Mouse (Mus musculus): ENCODE results near the gene Vps51. TPM values are rescaled to one million over a fixed set of nuclear protein-coding genes. Genes with fewer than 3 reads are reported as not detected.

The Vps51 gene
- polyA plus RNA-seq, 1 experiment from 2014 or later = 65.0 TPM

- WGBS = 28% methylated on average over 15 of the region's 15 CpGs
- Histone ChIP-seq H3K9ac (ENCODE audit: low read length) (no peak overlapping the region), H3K36me3 (ENCODE audit: control insufficient read depth, insufficient read depth, low read length) (no peaks in the 10 kb centered on the region), H3K4me1 (replicated peaks; ENCODE audit: control insufficient read depth, insufficient read depth, low read length) (peaks cover 6% of the 10 kb centered on the region; the same call in 1 of the 2 replicates), H3K4me2 (ENCODE audit: low read length) (no peak overlapping the region), H3K27me3 (replicated peaks; ENCODE audit: control insufficient read depth, insufficient read depth, low read length) (peaks cover 9% of the 10 kb centered on the region; the same call in 1 of the 2 replicates), H3K4me3 (ENCODE audit: low read depth, low read length) (no peak overlapping the region), H3K9me3 (ENCODE audit: control insufficient read depth, low read length) (no peaks in the 10 kb centered on the region), H3K27ac (ENCODE audit: low read depth) (no peak overlapping the region)
- DNase-seq (ENCODE audit: low spot score) (peak; percentile 88), ATAC-seq (replicated peaks; ENCODE audit: low FRiP score, low TSS enrichment, low read depth) (no peak)
Measured at GRCm38 (mm10) chr19:6018142-6019089, 58.6 kb downstream of the Vps51 start.

Small RNA genes lying within 50 kb of the gene (microRNA-seq; reads per million reads assigned to microRNA genes)
- gene Mir6988 = 0.68 reads per million

Other genes with a start within 250 kb of the Vps51 start
- 18.2 and 18.9 TPM in 2 replicates for gene Frmd8, start 202.0 kb downstream of the Vps51 start, polyA plus RNA-seq (2014; fragmentation: Nextera tagmentation; extraction: Ambion mirVana)
- gene Slc25a45, start 199.4 kb downstream of the Vps51 start, polyA plus RNA-seq (2014; fragmentation: Nextera tagmentation; extraction: Ambion mirVana) = 2.1 and 2.5 TPM in 2 replicates
- 2.0 and 2.1 TPM in 2 replicates for gene Tigd3, start 183.1 kb downstream of the Vps51 start, polyA plus RNA-seq (2014; fragmentation: Nextera tagmentation; extraction: Ambion mirVana)
- 131 and 145 TPM in 2 replicates for gene Dpf2, start 164.2 kb downstream of the Vps51 start, polyA plus RNA-seq (2014; fragmentation: Nextera tagmentation; extraction: Ambion mirVana)
- gene Cdc42ep2, start 152.4 kb downstream of the Vps51 start, polyA plus RNA-seq (2014; fragmentation: Nextera tagmentation; extraction: Ambion mirVana) = 7.0 and 9.3 TPM in 2 replicates
- 84.4 and 87.9 TPM in 2 replicates for gene Pola2, start 113.0 kb downstream of the Vps51 start, polyA plus RNA-seq (2014; fragmentation: Nextera tagmentation; extraction: Ambion mirVana)
- not detected in 2 replicates for gene Slc22a20, start 91.1 kb downstream of the Vps51 start, polyA plus RNA-seq (2014; fragmentation: Nextera tagmentation; extraction: Ambion mirVana)
- 9.4 and 10.1 TPM in 2 replicates for gene Capn1, start 61.3 kb downstream of the Vps51 start, polyA plus RNA-seq (2014; fragmentation: Nextera tagmentation; extraction: Ambion mirVana)
- gene Syvn1, start 30.7 kb downstream of the Vps51 start, polyA plus RNA-seq (2014; fragmentation: Nextera tagmentation; extraction: Ambion mirVana) = 24.5 and 28.1 TPM in 2 replicates
- 82.1 and 82.5 TPM in 2 replicates for gene Mrpl49, start 19.4 kb downstream of the Vps51 start, polyA plus RNA-seq (2014; fragmentation: Nextera tagmentation; extraction: Ambion mirVana)
- 1,017 and 1,054 TPM in 2 replicates for gene Fau, start 19.4 kb downstream of the Vps51 start, polyA plus RNA-seq (2014; fragmentation: Nextera tagmentation; extraction: Ambion mirVana)
- 33.8 and 38.3 TPM in 2 replicates for gene Znhit2, start 16.0 kb downstream of the Vps51 start, polyA plus RNA-seq (2014; fragmentation: Nextera tagmentation; extraction: Ambion mirVana)
- gene Tm7sf2, start 8.9 kb downstream of the Vps51 start, polyA plus RNA-seq (2014; fragmentation: Nextera tagmentation; extraction: Ambion mirVana) = 30.6 and 31.4 TPM in 2 replicates
- not detected in 2 replicates for gene Tmem262, start 2.8 kb upstream of the Vps51 start, polyA plus RNA-seq (2014; fragmentation: Nextera tagmentation; extraction: Ambion mirVana)
- 1.1 and 1.5 TPM in 2 replicates for gene Gm28374, start 5.0 kb upstream of the Vps51 start, polyA plus RNA-seq (2014; fragmentation: Nextera tagmentation; extraction: Ambion mirVana)
- 70.9 and 77.0 TPM in 2 replicates for gene Zfpl1, start 7.7 kb upstream of the Vps51 start, polyA plus RNA-seq (2014; fragmentation: Nextera tagmentation; extraction: Ambion mirVana)
- 43.3 and 44.1 TPM in 2 replicates for gene Cdca5, start 7.8 kb upstream of the Vps51 start, polyA plus RNA-seq (2014; fragmentation: Nextera tagmentation; extraction: Ambion mirVana)
- 0.22 and 0.59 TPM in 2 replicates for gene AC131692.1, start 17.2 kb upstream of the Vps51 start, polyA plus RNA-seq (2014; fragmentation: Nextera tagmentation; extraction: Ambion mirVana)
- 4.1 and 4.4 TPM in 2 replicates for gene Naaladl1, start 28.6 kb upstream of the Vps51 start, polyA plus RNA-seq (2014; fragmentation: Nextera tagmentation; extraction: Ambion mirVana)
- 53.9 and 59.9 TPM in 2 replicates for gene Sac3d1, start 41.4 kb upstream of the Vps51 start, polyA plus RNA-seq (2014; fragmentation: Nextera tagmentation; extraction: Ambion mirVana)
- gene Snx15, start 51.1 kb upstream of the Vps51 start, polyA plus RNA-seq (2014; fragmentation: Nextera tagmentation; extraction: Ambion mirVana) = 35.4 and 36.0 TPM in 2 replicates
- gene Batf2, start 63.8 kb upstream of the Vps51 start, polyA plus RNA-seq (2014; fragmentation: Nextera tagmentation; extraction: Ambion mirVana) = 0.30 and 1.1 TPM in 2 replicates
- gene Arl2, start 64.3 kb upstream of the Vps51 start, polyA plus RNA-seq (2014; fragmentation: Nextera tagmentation; extraction: Ambion mirVana) = 101 and 110 TPM in 2 replicates
- gene Majin, start 107.2 kb upstream of the Vps51 start, polyA plus RNA-seq (2014; fragmentation: Nextera tagmentation; extraction: Ambion mirVana) = not detected in 2 replicates
- gene Gpha2, start 149.1 kb upstream of the Vps51 start, polyA plus RNA-seq (2014; fragmentation: Nextera tagmentation; extraction: Ambion mirVana) = 0.53 and 1.1 TPM in 2 replicates
- 24.1 and 27.5 TPM in 2 replicates for gene Ppp2r5b, start 158.6 kb upstream of the Vps51 start, polyA plus RNA-seq (2014; fragmentation: Nextera tagmentation; extraction: Ambion mirVana)
- 11.6 and 12.9 TPM in 2 replicates for gene Atg2a, start 164.4 kb upstream of the Vps51 start, polyA plus RNA-seq (2014; fragmentation: Nextera tagmentation; extraction: Ambion mirVana)
- 46.9 and 47.7 TPM in 2 replicates for gene Ehd1, start 199.5 kb upstream of the Vps51 start, polyA plus RNA-seq (2014; fragmentation: Nextera tagmentation; extraction: Ambion mirVana)
- 1.5 and 1.8 TPM in 2 replicates for gene Cdc42bpg, start 229.2 kb upstream of the Vps51 start, polyA plus RNA-seq (2014; fragmentation: Nextera tagmentation; extraction: Ambion mirVana)